Mouse (Mus musculus): ENCODE results near the gene Gm47791. TPM values are rescaled to one million over a fixed set of nuclear protein-coding genes. Genes with fewer than 3 reads are reported as not detected.

The Gm47791 gene
- polyA plus RNA-seq (2017; shearing (Covaris generic)), result not detected

DNA sequence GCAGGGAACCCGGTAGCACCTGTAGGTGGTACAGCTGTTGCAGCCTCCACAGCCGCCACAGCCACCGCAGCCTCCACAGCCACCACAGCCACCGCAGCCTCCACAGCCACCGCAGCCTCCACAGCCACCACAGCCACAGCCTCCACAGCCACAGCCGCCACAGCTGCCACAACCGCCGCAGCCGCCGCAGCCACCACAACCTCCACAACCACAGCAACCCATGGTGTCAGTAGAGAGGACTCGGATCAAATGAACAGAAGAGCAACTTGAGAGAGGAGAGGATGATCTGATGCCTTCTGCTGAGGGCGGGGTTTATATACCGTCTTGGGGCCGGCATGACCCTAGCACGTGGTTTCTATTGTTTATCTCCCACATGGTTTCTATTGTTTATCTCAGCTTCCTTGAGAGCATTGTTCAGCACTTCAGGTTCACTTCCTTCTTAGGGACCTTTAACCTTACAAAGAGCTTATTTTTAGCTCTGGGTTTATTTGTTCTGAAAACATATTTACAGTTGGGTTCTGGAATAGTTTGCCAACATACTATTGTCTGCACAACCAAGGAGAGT lies at the start of gene Gm47791:
TSS of gene Gm47791 (minus strand) at position 222 of the 565 bp plus-strand sequence.

DNA sequence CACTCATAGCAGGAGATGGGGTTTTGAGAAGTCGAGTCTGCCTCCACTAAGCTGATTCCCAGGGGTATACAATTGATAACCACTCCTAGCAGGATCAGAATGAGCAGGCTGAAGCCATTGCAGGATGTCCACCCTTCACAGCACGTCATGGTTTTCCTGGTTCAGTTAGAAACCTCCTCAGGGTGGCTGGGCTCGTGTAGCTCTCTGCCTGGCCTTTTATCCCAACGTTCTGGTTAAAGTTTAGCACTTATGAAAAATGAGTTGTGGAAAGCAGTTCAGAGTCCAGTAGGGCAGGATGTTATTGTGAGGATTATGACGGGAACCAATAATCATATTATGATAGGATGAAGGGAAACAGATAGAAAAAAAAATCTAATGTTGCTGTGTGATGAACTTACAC lies 2.8 kb downstream of the Gm47791 start, which contains the start of gene Tm4sf20:
TSS of gene Tm4sf20 (minus strand) at position 193 of the 400 bp plus-strand sequence.

DNA sequence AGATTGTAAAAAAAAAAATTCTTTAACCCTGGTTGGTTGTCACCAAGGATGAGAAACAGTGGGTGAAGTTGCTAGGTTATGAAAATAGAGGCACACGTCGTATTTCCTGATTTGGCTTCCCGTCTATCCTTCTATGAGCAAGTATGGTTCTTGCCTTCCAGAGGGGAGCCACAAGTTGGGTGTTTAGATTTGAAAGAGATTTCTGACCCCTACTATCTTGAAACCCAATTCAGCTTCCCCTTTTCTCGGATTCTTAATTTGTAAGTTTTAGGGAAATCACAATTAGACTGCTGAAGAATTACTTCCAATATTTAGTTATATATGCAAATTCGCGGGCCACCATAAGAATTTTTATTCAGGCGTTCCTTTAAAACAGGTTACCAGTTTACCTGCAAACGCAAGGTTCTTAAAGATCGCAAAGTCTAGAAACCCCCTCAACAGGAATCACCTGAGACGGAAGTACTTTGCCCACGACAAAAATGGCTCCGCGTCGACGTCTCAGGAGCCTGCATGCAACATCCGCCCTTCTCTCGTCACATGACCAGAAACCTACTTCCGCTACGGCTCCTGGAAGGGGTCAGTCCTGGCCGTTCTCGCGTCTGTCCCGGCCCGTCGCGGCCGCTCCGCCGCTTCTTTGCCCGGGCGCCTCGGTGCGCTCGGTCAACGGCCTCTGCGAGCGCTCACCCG lies 46.6 kb downstream of the Gm47791 start, which contains the start of gene Mff:
TSS of gene Mff (plus strand) at position 552 of the 687 bp plus-strand sequence.

Other genes with a start within 250 kb of the Gm47791 start
- gene Col4a4, start 184.4 kb downstream of the Gm47791 start, polyA plus RNA-seq (2017; shearing (Covaris generic)), result under 1 TPM; 0.04 to 0.12 TPM
- gene Col4a3, start 184.3 kb downstream of the Gm47791 start, polyA plus RNA-seq (2017; shearing (Covaris generic)), result under 1 TPM; 0.02 to 0.27 TPM
- gene Mff, start 46.4 kb downstream of the Gm47791 start, polyA plus RNA-seq (2017; shearing (Covaris generic)), result 100 to 1,000 TPM; 180 to 260 TPM
- gene Tm4sf20, start 2.8 kb downstream of the Gm47791 start, polyA plus RNA-seq (2017; shearing (Covaris generic)), result under 1 TPM; 0.42 to 0.57 TPM
- 100 to 1,000 TPM; 180 to 282 TPM for gene Agfg1, start 68.2 kb upstream of the Gm47791 start, polyA plus RNA-seq (2017; shearing (Covaris generic))
- gene A030005L19Rik, start 142.1 kb upstream of the Gm47791 start, polyA plus RNA-seq (2017; shearing (Covaris generic)), result 1 to 10 TPM in 1 of 2 experiments, under 1 TPM in 1; 0.66 to 1.1 TPM
- not detected for gene A030014E15Rik, start 153.7 kb upstream of the Gm47791 start, polyA plus RNA-seq (2017; shearing (Covaris generic))
- not detected for gene Gm6217, start 160.2 kb upstream of the Gm47791 start, polyA plus RNA-seq (2017; shearing (Covaris generic))
- gene A030003K21Rik, start 172.1 kb upstream of the Gm47791 start, polyA plus RNA-seq (2017; shearing (Covaris generic)), result under 1 TPM in 1 of 2 experiments, not detected in 1; 0.21 TPM
- under 1 TPM in 1 of 2 experiments, not detected in 1; 0.21 TPM for gene Gm7544, start 184.8 kb upstream of the Gm47791 start, polyA plus RNA-seq (2017; shearing (Covaris generic))
- not detected for gene Gm47955, start 189.0 kb upstream of the Gm47791 start, polyA plus RNA-seq (2017; shearing (Covaris generic))
- under 1 TPM in 1 of 2 experiments, not detected in 1; 0.25 TPM for gene Gm47959, start 229.3 kb upstream of the Gm47791 start, polyA plus RNA-seq (2017; shearing (Covaris generic))